Mouse (Mus musculus) left cerebral cortex, adult 2 months (tissue): ENCODE measurements at regions not wholly inside any gene's neighbourhood (a gene's known extent, or its start where the extent isn't known, plus 50 kb on each side); places are given as distances from the start of the nearest gene placed in this dataset.

ENCODE experiments used
- DNase-seq, 2 experiments: peaks; one replicate each; pipeline ENCODE4 v3.0.0; 2021 to 2022; ENCODE audit warnings: low spot score in 2 of 2, mixed read lengths in 1 of 2; ENCODE audit errors: extremely low spot score in 1 of 2
- H3K27ac ChIP-seq: fragments of 200-600 bp; 2 replicates; pipeline ENCODE4 v1.8.1; 2022
- H3K4me3 ChIP-seq: fragments of 200-600 bp; 2 replicates; pipeline ENCODE4 v1.8.1; 2022
- CTCF ChIP-seq: fragments of 200-600 bp; IDR thresholded peaks from 2 replicates; pipeline ENCODE4 v1.8.1; 2022; ENCODE audit warnings: antibody characterized with exemption, mild to moderate bottlenecking, moderate library complexity
- intact Hi-C: fragments of 180-260 bp; cut with DNase I; formaldehyde crosslinking; loops from one replicate; pipeline ENCODE4 v1.15.1; 2025

GRCm38 (mm10) chr14:98442411-98442810 lies 272.8 kb upstream of the Dach1 start:
- H3K27ac ChIP-seq: no peak overlapping the region
- DNase-seq: no peak
- intact Hi-C loops: no loop called here
- no peak overlapping the region for H3K4me3 ChIP-seq
- no peak for TF ChIP-seq CTCF

- no peak for DNase-seq
- Histone ChIP-seq H3K4me3 (no peak overlapping the region), H3K27ac (no peak overlapping the region)
- intact Hi-C loops: no loop called here
- no peak for TF ChIP-seq CTCF
These were observed 272.4 kb upstream of the Dach1 start for GRCm38 (mm10) chr14:98441954-98442353.

GRCm38 (mm10) chr14:98431959-98432358 lies 262.4 kb upstream of the Dach1 start:
- Histone ChIP-seq H3K4me3 (no peak overlapping the region), H3K27ac (no peak overlapping the region)
- DNase-seq: no peak
- TF ChIP-seq CTCF: no peak
- intact Hi-C loops: no loop called here

- Histone ChIP-seq H3K4me3 (no peak overlapping the region), H3K27ac (no peak overlapping the region)
- TF ChIP-seq CTCF: no peak
- DNase-seq: no peak
- intact Hi-C loops: no loop called here
These were observed 248.2 kb upstream of the Dach1 start for GRCm38 (mm10) chr14:98417719-98418118.

- no peak for DNase-seq
- TF ChIP-seq CTCF: peak; percentile 16
These were observed 244.6 kb upstream of the Dach1 start for GRCm38 (mm10) chr14:98414201-98414600.

GRCm38 (mm10) chr14:98405936-98406635 lies 236.5 kb upstream of the Dach1 start:
- no peak overlapping the region for H3K4me3 ChIP-seq
- TF ChIP-seq CTCF: no peak
- DNase-seq: no peak
- intact Hi-C loops: no loop called here
- no peak overlapping the region for H3K27ac ChIP-seq

More at GRCm38 (mm10) chr14:98414201-98414600, 244.6 kb upstream of the Dach1 start:
- Histone ChIP-seq H3K27ac (no peak overlapping the region), H3K4me3 (no peak overlapping the region)
- intact Hi-C loops: no loop called here

- no peak for DNase-seq
- H3K27ac ChIP-seq: no peak overlapping the region
- intact Hi-C loops: no loop called here
- no peak overlapping the region for H3K4me3 ChIP-seq
- TF ChIP-seq CTCF: no peak
These were observed 234.5 kb upstream of the Dach1 start for GRCm38 (mm10) chr14:98404026-98404425.

GRCm38 (mm10) chr14:98387871-98388270 lies 218.3 kb upstream of the Dach1 start:
- DNase-seq: no peak
- intact Hi-C loops: no loop called here
- no peak for TF ChIP-seq CTCF
- Histone ChIP-seq H3K4me3 (no peak overlapping the region), H3K27ac (no peak overlapping the region)
